Mouse (Mus musculus) ES-CJ7 (cell line): ENCODE data around the gene Psen2.

ENCODE experiments used
- DNase-seq: peaks from one replicate; pipeline ENCODE4 v3.0.0; 2011; ENCODE audit warnings: low read depth, low spot score

The Psen2 gene

DNA sequence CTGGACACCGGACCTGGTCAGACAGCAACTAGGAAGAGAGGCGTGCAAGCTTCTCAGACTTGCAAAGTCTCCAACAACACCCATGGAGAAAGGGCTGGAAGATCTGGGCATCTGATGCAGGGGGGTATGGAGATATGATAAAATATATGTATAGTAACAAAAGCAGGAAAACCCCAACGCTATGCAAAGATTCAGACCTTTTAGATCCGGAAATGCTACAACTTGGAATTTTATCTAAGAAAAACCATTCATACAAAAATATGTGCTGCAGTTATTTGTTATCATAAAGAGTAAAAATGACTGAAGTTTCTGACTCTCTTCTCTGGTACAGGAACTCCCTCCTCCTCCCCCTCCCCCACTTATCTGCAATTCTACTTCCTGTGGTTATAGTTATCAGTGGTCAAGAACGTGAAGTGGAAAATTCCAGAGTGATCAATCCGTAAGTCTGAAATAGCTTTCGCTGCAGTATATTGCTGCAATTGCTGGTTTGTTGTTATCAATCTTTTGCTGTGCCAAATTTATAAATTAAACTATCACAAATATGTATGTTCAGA lies 14.6 kb downstream of the Psen2 start:
- no peak for DNase-seq

- no peak for DNase-seq
Measured at GRCm38 (mm10) chr1:180247901-180248300, 15.3 kb downstream of the Psen2 start.

DNA sequence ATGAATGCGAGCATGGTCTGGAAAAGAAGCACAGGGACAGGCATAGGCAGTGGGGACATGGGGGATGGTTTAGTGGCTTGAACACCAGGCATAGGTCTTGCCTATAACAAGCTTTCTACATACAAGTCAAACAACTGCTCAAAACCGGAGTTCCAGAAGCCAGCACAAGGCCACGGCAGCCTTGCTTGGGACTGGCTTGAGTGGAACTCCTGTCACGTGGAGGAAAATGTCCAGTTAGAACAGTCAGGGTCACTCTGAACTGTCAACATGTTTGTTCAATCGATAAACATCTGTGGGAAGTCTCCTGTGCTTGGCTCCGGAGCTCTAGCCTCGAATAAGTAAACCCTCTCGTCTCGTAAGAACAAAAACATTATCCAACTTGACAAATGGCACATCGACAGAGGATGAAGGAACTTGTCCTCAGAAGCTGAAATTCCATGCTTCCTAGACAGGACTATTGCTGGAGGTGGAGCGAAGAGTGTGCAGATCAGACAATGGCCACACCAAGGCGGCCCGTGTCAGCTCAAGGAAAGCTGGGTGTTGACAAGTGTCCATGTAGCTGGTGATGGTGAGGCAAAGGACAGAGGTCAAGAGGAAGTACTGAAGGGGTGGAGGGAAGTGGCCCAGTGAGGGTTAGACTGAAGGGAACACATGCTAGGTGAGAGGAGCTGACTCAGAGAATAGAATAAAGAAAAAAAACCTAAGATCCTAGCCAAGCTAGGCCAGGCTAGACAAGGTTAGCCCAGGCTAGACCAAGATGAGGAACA lies 17.3 kb downstream of the Psen2 start:
- DNase-seq: no peak

GRCm38 (mm10) chr1:180231729-180232128 lies 31.5 kb downstream of the Psen2 start:
- no peak for DNase-seq

GRCm38 (mm10) chr1:180230580-180230979 lies 32.7 kb downstream of the Psen2 start:
- peak; percentile 66 for DNase-seq

- no peak for DNase-seq
Measured at GRCm38 (mm10) chr1:180229906-180230305, 33.3 kb downstream of the Psen2 start.

GRCm38 (mm10) chr1:180228854-180229253 lies 34.4 kb downstream of the Psen2 start:
- no peak for DNase-seq

DNA sequence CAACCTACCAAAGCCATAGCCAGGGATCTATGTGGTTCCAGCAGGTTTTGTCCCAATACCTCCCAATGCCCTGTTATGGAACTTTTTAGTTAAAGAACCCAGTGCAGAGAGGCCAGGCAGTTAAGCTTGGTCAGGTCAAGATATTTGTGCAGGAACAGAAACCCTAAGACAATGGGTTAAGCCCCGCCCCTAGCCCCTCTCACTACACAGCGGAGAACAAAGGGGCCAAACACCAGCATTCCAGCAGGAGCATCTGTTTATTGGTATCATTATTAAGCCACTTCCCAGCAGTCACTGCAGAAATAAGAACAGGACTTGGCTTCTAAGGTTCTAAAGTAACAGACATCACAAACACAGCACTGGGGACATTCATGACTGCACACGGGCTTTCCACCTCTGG lies 36.5 kb downstream of the Psen2 start:
- DNase-seq: peak; percentile 49

DNA sequence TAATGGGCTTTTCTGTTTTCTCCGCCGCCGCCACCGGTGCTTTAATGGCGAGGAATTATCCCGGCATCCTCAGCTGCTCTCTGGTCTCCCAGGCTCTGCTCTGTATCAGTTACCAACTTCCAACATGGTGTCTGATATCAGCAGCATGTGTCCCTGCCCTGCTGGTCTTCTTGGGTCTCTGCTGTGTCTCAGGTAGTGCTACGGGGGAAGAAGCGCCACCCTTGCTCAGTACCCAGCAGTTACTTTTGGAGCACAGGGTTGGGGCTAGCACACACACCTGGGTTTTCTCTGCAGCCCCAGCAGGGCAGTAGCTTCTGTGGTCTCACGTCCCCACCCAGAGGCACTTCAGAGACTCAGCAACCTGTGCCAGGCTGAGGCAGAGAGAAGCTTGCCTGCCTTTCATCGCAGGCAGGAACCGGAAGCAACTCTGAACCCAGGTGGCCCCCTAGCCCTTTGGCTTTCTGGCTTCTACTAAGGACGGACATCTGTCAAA lies 37.0 kb downstream of the Psen2 start:
- peak; percentile 64 for DNase-seq

- DNase-seq: peak; percentile 78
Measured at GRCm38 (mm10) chr1:180225500-180226220, 37.6 kb downstream of the Psen2 start.

- no peak for DNase-seq
Measured at GRCm38 (mm10) chr1:180222007-180222406, 41.2 kb downstream of the Psen2 start.

GRCm38 (mm10) chr1:180220791-180221542 lies 42.3 kb downstream of the Psen2 start:
- DNase-seq: no peak

- DNase-seq: no peak
Measured at GRCm38 (mm10) chr1:180216541-180217276, 46.5 kb downstream of the Psen2 start.

DNA sequence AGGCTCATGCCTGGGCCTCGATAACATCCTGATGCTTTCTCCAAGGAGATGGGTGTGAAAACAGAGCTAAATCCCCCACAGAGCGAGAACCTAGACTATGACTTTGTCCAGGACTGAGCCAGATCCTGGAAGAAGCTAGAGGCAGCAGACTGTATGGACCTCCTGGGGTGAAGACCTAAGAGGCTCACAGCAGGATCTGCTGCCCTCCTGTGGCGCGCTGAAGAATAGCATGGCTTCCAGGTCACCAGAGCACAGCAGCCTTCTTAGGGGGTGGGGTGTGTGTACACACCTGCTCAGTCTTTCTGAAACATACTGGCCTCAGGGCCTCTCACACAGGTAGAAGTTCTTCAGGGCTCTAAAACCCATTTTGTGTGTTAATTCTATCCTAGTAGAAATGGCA lies 48.2 kb downstream of the Psen2 start:
- DNase-seq: peak; percentile 92

DNA sequence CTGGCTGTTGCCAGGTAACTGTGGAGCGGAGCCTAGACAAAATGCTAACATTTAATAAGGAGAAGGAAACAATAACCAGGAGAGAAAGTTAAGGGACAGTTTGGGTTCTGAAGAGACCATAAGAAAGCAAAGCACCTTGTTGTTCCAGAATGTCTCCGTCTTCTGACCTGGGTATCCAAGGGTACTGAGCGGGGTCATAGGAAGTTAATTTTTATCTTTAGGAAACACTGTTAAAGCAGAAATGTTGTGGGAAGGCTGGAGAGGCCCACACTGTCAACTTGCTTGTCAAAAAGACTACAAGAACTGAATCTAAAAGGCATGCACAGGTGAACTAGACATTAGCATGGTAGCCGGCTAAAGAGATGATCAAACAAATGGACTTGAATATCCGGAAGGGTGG lies 50.3 kb downstream of the Psen2 start:
- no peak for DNase-seq

DNA sequence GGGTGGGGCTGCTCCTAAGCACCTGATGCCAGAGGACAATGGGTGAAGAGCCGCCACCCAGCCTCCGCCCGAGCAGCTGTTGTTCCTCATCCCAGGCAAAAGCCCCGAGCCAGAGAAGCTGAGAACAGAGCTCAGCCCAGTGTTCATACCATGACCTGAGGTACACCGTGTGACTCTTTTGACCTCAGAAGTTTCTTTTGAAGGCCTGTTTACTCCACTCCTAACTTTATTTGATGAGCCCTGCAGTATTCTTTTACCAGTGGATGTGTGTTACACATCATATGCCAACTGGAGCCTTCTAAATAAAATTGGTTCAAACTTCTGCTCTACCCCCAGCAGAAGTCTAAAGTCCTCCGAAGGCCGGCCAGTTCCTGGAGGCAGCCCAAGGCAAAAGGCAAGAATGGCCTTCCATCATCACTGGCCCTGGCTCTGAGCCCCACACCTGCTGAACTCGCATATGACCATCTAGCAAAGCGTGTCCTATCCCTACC lies 52.4 kb downstream of the Psen2 start:
- peak; percentile 75 for DNase-seq

DNA sequence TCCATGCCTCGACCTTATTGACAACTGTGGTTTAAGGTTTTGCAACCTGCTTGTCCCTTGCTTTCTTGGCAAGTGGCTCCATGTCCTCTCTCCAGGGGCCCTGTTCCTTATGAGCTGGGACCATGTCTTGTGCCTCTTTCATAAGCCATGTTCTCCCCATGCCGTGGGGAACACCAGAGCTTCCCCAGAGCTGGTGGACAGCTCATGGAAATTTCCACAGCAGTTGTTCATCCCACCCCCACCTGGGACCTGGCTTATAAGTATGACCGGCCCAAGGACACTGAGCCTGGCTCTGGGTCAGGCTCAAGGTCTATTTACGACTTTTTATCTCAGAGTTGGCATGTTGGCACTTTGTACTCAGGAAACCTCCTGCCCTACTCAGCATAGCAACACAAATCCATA lies 53.2 kb downstream of the Psen2 start:
- no peak for DNase-seq

DNA sequence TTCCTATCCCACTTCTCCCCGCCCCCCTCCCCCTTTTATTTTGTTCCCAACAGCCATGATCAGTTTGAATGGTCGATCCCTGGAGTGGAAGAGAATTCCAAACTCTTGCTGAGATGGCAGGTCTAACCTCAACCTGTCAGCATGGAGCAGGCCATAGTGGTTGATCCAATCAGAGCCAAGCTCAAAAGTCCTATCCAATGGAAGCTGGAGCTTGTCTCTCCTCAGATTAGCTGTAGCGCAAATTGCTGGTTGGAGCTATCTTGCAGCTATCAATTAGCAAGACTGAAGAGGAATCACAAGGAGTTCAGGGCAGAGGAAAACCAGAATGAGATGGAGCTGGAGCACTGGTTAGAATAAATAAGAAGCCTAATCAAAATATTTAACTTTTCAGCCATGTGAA lies 54.9 kb downstream of the Psen2 start:
- DNase-seq: peak; percentile 52

- no peak for DNase-seq
Measured at GRCm38 (mm10) chr1:180200722-180201121, 62.5 kb downstream of the Psen2 start.

GRCm38 (mm10) chr1:180199715-180200050 lies 63.6 kb downstream of the Psen2 start:
- no peak for DNase-seq
